Mouse (Mus musculus) kidney, adult 2 months (tissue): ENCODE results near the gene Stk11.

Source experiments
- CTCF ChIP-seq: fragments of 200-500 bp; conservative IDR thresholded peaks from 2 replicates; pipeline ENCODE4 v1.5.1; 2011; ENCODE audit warnings: low read depth, mild to moderate bottlenecking, control low read depth, low read length, moderate library complexity, mixed read lengths; ENCODE audit not compliant: insufficient read depth, insufficient read length
- POLR2A ChIP-seq: fragments of 200-500 bp; IDR thresholded peaks from one replicate; pipeline ENCODE4 v1.6.1; 2011; ENCODE audit warnings: low read depth, low read length, control low read depth

GRCm38 (mm10) chr10:80170601-80171021 lies 55.0 kb downstream of the Stk11 start:
- TF ChIP-seq CTCF = no peak
- TF ChIP-seq POLR2A = no peak
